Mouse (Mus musculus): ENCODE data around the gene St3gal3.

- TF ChIP-seq POLR2A (IDR thresholded peaks at IDR 0.05; ENCODE audit: borderline replicate concordance, extremely low read depth, insufficient read depth, insufficient read length, poor library complexity, severe bottlenecking) (no peak), CTCF (IDR thresholded peaks at IDR 0.05; ENCODE audit: borderline replicate concordance, extremely low read depth, insufficient read depth, insufficient read length) (no peak)
Observed at GRCm38 (mm10) chr4:118154889-118155288, 20.2 kb upstream of the St3gal3 start.

Data from brain, embryonic 14.5 days (tissue).